Mouse (Mus musculus) kidney, embryonic 16.5 days (tissue): ENCODE measurements around the gene Col4a2. TPM values are rescaled to one million over a fixed set of nuclear protein-coding genes. Genes with fewer than 3 reads are reported as not detected.

Experiments used
- ATAC-seq: fragments of 200-750 bp; cut with Nextera tagmentation; 2 replicates; pipeline ENCODE4 v1.8.0; 2017; ENCODE audit warnings: moderate TSS enrichment; ENCODE audit not compliant: low FRiP score, low TSS enrichment
- H3K27ac ChIP-seq: fragments of 300-500 bp; sonication (generic); 2 replicates; pipeline ENCODE4 v1.5.1; 2014; ENCODE audit warnings: low read length
- H3K27me3 ChIP-seq: fragments of 300-500 bp; sonication (generic); 2 replicates; pipeline ENCODE4 v1.6.1; 2014; ENCODE audit warnings: low read length, control low read depth, mixed read lengths; ENCODE audit not compliant: insufficient read depth
- H3K36me3 ChIP-seq: fragments of 300-500 bp; sonication (generic); 2 replicates; pipeline ENCODE4 v1.6.1; 2014; ENCODE audit warnings: low read length, control low read depth, mixed read lengths; ENCODE audit not compliant: insufficient read depth
- H3K4me1 ChIP-seq: fragments of 300-500 bp; sonication (generic); 2 replicates; pipeline ENCODE4 v1.6.1; 2014; ENCODE audit warnings: low read length, control low read depth, mixed read lengths; ENCODE audit not compliant: insufficient read depth
- H3K4me2 ChIP-seq: fragments of 300-500 bp; sonication (generic); replicated peaks from 2 replicates; pipeline ENCODE4 v1.6.1; 2014; ENCODE audit warnings: low read depth, low read length
- H3K4me3 ChIP-seq: fragments of 300-500 bp; sonication (generic); 2 replicates; pipeline ENCODE4 v1.5.1; 2014; ENCODE audit warnings: mild to moderate bottlenecking, low read length
- H3K9ac ChIP-seq: fragments of 300-500 bp; sonication (generic); replicated peaks from 2 replicates; pipeline ENCODE4 v1.6.1; 2014; ENCODE audit warnings: low read length
- H3K9me3 ChIP-seq: fragments of 300-500 bp; sonication (generic); 2 replicates; pipeline ENCODE4 v1.6.1; 2016; ENCODE audit warnings: low read length, control low read depth
- WGBS: fragments of 180-500 bp; shearing (Covaris S2); extraction: QIAGEN DNeasy Blood & Tissue Kit; methylation state at CpG from one replicate; pipeline ENCODE4 v1.1.7; 2014; 5-methylcytosine and 5-hydroxymethylcytosine counted together
- polyA plus RNA-seq: library from polyadenylated mRNA; unstranded; fragments of >200 nt; fragmentation: Nextera tagmentation; extraction: Ambion mirVana; gene quantifications from 2 replicates; pipeline ENCODE4 v1.2.1, GENCODE M21; 2015

Gene Col4a2
- polyA plus RNA-seq, 1 experiment from 2014 or later = 126 TPM

DNA sequence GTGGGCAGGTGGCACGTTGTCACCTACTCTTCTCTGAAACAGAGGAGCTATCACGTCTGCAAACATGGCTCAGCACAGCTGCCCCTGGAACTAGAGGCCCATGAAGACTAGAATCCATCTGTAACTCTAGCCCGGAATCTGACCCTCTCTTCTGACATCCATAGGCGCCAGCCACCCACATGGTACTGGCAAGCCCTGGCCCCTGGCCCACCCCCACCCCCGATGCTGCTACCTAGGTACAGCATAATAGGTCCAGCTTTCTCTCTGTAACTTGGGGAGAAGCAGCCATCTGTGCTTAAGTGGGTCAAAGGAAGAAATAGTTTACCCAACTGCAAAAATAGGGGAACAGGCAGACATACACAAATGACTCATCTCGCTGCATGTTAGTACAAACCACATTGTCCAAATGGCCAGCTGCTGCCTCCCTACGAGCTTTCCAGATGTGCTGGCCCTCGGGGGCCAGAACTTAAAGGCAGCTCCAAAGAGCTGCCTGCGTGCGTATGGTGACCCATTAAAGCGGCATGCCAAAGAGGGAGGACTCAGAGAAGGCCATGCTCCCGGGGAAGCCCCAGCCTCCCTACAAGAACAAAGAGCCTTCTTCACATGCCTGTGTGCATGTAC lies 99.0 kb downstream of the Col4a2 start:
- H3K9ac ChIP-seq = no peak overlapping the region
- H3K36me3 ChIP-seq = peaks cover 55% of the 10 kb centered on the region
- H3K4me2 ChIP-seq = no peak overlapping the region
- H3K4me1 ChIP-seq = peaks cover 14% of the 10 kb centered on the region; the same call in 1 of the 2 replicates
- H3K27me3 ChIP-seq = no peaks in the 10 kb centered on the region
- H3K4me3 ChIP-seq = no peak overlapping the region
- no peaks in the 10 kb centered on the region for H3K9me3 ChIP-seq
- 52% methylated on average over 12 of the region's 12 CpGs for WGBS
- H3K27ac ChIP-seq = no peak overlapping the region
- ATAC-seq = no peak

DNA sequence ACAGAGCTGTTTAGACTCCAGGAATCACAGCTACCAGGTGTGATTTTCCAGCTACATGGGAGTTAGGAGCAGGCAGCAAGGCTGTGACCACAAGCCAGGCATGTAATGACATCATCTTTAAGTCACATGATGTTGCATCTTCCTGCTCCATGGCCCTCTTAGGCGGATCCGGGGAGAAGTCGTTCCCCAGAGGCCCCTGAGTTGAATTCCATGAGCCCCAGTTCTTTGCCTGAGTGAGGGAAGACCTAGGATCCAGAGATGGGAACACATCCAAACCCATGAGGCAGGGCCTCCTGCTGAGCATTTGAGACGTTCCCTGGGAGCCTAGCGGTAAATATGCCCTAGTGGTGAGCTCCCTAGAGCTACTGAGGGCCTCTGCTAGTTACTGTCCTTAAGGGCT lies 99.8 kb downstream of the Col4a2 start:
- H3K36me3 ChIP-seq = peaks cover 48% of the 10 kb centered on the region
- 58% methylated on average over 5 of the region's 5 CpGs for WGBS
- peaks cover 11% of the 10 kb centered on the region; the same call in 1 of the 2 replicates for H3K4me1 ChIP-seq
- no peak overlapping the region for H3K4me3 ChIP-seq
- no peak overlapping the region for H3K4me2 ChIP-seq
- H3K9ac ChIP-seq = no peak overlapping the region
- peak overlapping the region; percentile 16; the same call in 1 of the 2 replicates for H3K27ac ChIP-seq
- ATAC-seq = no peak
- H3K27me3 ChIP-seq = no peaks in the 10 kb centered on the region
- H3K9me3 ChIP-seq = no peaks in the 10 kb centered on the region

DNA sequence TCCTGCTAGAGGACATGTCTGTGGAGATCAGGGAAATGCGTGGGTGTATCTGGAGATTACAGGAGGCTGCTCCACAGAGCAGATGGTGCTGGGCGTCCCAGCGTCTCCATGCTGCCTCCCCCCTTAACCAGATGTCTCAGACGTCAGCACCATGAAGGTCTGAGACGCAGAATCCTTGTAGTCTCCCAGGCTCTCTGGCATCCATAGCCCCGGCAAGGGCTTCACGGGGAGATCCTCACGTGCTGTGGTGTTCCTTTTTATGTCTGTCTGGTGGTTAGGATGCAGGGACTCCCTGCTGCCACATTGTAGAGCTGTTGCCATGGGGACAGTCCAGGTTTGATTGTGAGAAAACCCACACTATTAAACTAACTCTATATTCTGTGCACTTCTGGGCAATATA lies 101.7 kb downstream of the Col4a2 start:
- Histone ChIP-seq H3K27me3 (no peaks in the 10 kb centered on the region), H3K36me3 (peaks cover 37% of the 10 kb centered on the region), H3K4me3 (no peak overlapping the region), H3K9ac (no peak overlapping the region), H3K9me3 (no peaks in the 10 kb centered on the region), H3K4me1 (peaks cover 11% of the 10 kb centered on the region; the same call in 1 of the 2 replicates), H3K4me2 (no peak overlapping the region), H3K27ac (no peak overlapping the region)
- 68% methylated on average over 8 of the region's 8 CpGs for WGBS
- no peak for ATAC-seq

DNA sequence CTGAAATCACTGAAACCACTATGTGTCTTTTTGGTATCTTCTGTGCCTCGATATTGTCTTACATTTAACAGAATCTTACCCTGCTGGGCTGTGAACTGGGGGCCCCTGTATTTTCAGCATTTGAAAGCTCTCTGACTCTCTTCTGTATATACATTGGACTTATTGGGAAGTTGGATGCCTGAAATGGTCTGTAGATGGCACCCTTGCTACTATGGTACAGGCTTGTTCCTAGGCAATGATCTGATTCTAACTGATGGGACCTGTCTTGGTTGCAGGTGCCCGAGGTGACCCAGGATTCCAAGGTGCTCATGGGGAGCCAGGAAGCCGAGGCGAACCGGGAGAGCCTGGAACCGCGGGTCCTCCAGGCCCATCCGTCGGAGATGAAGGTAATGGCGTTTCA lies 102.5 kb downstream of the Col4a2 start:
- no peak overlapping the region for H3K4me3 ChIP-seq
- H3K9ac ChIP-seq = no peak overlapping the region
- H3K27me3 ChIP-seq = no peaks in the 10 kb centered on the region
- H3K27ac ChIP-seq = no peak overlapping the region
- no peak overlapping the region for H3K4me2 ChIP-seq
- no peaks in the 10 kb centered on the region for H3K9me3 ChIP-seq
- no peak for ATAC-seq
- peaks cover 11% of the 10 kb centered on the region; the same call in 1 of the 2 replicates for H3K4me1 ChIP-seq
- H3K36me3 ChIP-seq = peaks cover 29% of the 10 kb centered on the region
- WGBS = 89% methylated on average over 10 of the region's 10 CpGs

DNA sequence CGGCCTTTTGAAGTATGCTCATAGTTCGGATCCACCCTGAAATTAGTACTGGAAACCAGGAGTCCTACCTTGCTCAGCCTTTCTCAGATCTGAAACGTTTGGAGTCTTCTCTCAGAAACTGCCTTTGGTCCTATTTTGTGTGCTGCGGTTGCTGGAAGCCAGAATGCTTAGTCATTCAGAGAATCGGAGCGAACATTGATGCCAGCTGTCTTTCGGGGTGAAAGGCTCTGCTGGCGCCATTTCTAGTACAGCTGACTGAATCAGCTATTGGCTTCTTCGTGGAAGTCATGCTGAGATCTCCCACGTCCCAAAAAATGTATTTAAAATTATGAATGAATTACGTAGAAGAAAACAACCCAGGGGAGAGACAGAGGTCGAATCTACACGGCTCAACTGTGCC lies 105.2 kb downstream of the Col4a2 start:
- peaks cover 35% of the 10 kb centered on the region for H3K36me3 ChIP-seq

DNA sequence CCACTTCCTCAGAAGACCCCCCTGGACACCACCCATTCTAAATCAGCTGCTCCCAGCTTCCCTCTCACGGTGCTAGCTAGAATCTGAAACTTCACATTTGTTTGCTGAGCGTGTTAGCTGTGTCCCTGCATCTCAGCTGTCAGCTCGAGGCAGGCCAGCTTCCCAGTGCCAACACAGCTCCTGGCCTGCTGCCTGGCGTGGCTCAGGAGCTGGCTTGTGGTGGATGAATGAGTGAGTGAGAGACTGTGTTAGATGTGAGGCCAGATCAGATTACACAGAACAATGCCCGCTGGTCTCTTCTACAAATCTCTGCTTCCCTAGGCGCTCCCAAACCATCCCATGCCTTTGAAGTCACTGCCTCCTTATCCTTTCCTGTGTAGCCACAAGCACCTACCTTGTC lies 106.6 kb downstream of the Col4a2 start:
- Histone ChIP-seq H3K9me3 (no peaks in the 10 kb centered on the region), H3K27ac (no peak overlapping the region), H3K27me3 (no peaks in the 10 kb centered on the region), H3K4me2 (no peak overlapping the region), H3K4me1 (no peaks in the 10 kb centered on the region), H3K9ac (no peak overlapping the region), H3K36me3 (peaks cover 39% of the 10 kb centered on the region), H3K4me3 (no peak overlapping the region)
- WGBS = 40% methylated on average over 6 of the region's 6 CpGs
- ATAC-seq = 0 out of 2 replicates have a peak, but pooled peaks have one; percentile 9

More for the DNA sequence above, 105.2 kb downstream of the Col4a2 start:
- H3K27ac ChIP-seq = no peak overlapping the region
- no peak for ATAC-seq
- H3K27me3 ChIP-seq = no peaks in the 10 kb centered on the region
- no peak overlapping the region for H3K4me2 ChIP-seq
- WGBS = 87% methylated on average over 13 of the region's 13 CpGs
- no peak overlapping the region for H3K4me3 ChIP-seq
- H3K9ac ChIP-seq = no peak overlapping the region
- H3K9me3 ChIP-seq = no peaks in the 10 kb centered on the region
- H3K4me1 ChIP-seq = no peaks in the 10 kb centered on the region

- 10% methylated on average over 2 of the region's 2 CpGs for WGBS
- H3K27me3 ChIP-seq = no peaks in the 10 kb centered on the region
- 0 out of 2 replicates have a peak, but pooled peaks have one; percentile 41 for ATAC-seq
- H3K4me2 ChIP-seq = no peak overlapping the region
- H3K9me3 ChIP-seq = no peaks in the 10 kb centered on the region
- H3K4me1 ChIP-seq = no peaks in the 10 kb centered on the region
- H3K27ac ChIP-seq = no peak overlapping the region
- no peak overlapping the region for H3K4me3 ChIP-seq
- H3K36me3 ChIP-seq = peaks cover 41% of the 10 kb centered on the region
- no peak overlapping the region for H3K9ac ChIP-seq
These were observed 107.0 kb downstream of the Col4a2 start for GRCm38 (mm10) chr8:11419645-11420044.

- Histone ChIP-seq H3K4me3 (no peak overlapping the region), H3K9me3 (no peaks in the 10 kb centered on the region), H3K9ac (no peak overlapping the region), H3K27ac (no peak overlapping the region), H3K27me3 (no peaks in the 10 kb centered on the region), H3K4me1 (no peaks in the 10 kb centered on the region), H3K4me2 (no peak overlapping the region), H3K36me3 (peaks cover 51% of the 10 kb centered on the region)
- no peak for ATAC-seq
- WGBS = 59% methylated on average over 14 of the region's 14 CpGs
These were observed 108.5 kb downstream of the Col4a2 start for GRCm38 (mm10) chr8:11421105-11421504.

DNA sequence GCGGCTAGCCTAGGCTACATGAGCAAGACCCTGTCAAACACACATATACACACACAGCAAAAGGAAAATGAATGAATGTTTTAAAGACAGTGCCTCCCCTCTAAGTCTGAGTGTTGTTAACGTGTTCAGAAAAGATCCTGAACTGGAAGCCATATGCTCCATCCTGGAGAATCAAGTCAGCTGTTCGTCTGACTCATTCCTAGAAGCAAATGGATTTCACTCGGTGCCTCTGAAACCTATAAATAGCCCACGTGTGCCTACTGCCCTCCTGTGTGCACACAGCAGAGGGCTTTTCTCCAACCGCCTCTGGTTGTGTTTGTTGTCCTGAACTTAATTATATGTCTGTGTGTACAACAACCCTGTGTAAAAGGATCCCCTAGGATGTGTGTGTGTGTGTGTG lies 109.4 kb downstream of the Col4a2 start:
- no peak for ATAC-seq
- peaks cover 53% of the 10 kb centered on the region for H3K36me3 ChIP-seq
- no peak overlapping the region for H3K9ac ChIP-seq

GRCm38 (mm10) chr8:11423091-11423490 lies 110.5 kb downstream of the Col4a2 start:
- no peaks in the 10 kb centered on the region for H3K9me3 ChIP-seq

More for the DNA sequence above, 109.4 kb downstream of the Col4a2 start:
- Histone ChIP-seq H3K9me3 (no peaks in the 10 kb centered on the region), H3K4me1 (no peaks in the 10 kb centered on the region), H3K4me3 (no peak overlapping the region), H3K27me3 (no peaks in the 10 kb centered on the region), H3K27ac (no peak overlapping the region), H3K4me2 (no peak overlapping the region)
- 87% methylated on average over 6 of the region's 6 CpGs for WGBS

More at GRCm38 (mm10) chr8:11423091-11423490, 110.5 kb downstream of the Col4a2 start:
- Histone ChIP-seq H3K9ac (no peak overlapping the region), H3K27me3 (no peaks in the 10 kb centered on the region), H3K27ac (no peak overlapping the region), H3K4me1 (no peaks in the 10 kb centered on the region), H3K4me2 (no peak overlapping the region), H3K4me3 (no peak overlapping the region), H3K36me3 (peaks cover 65% of the 10 kb centered on the region)
- ATAC-seq = no peak
- WGBS = 68% methylated on average over 7 of the region's 7 CpGs
